Mouse (Mus musculus): ENCODE data around the gene Hist1h3f.
"Not testable (repeated sequence)": the region's sequence is repeated elsewhere in the genome, so short reads cannot be mapped to it uniquely, and the experiment has no call there.

- TF ChIP-seq CTCF (IDR thresholded peaks at IDR 0.05; ENCODE audit: insufficient read depth, low read length) = not testable (repeated sequence)
- peak; percentile 35; the same call in 1 of the 2 replicates for TF ChIP-seq POLR2A (IDR thresholded peaks at IDR 0.05; ENCODE audit: borderline replicate concordance, extremely low read depth, low read depth, low read length)
These were observed 749 bp upstream of the Hist1h3f start, which contains the start of gene Hist1h2bh for GRCm38 (mm10) chr13:23542999-23543607.
